Mouse (Mus musculus) heart, embryonic 15.5 days (tissue): ENCODE data around the gene Robo1. TPM values are rescaled to one million over a fixed set of nuclear protein-coding genes. Genes with fewer than 3 reads are reported as not detected.

Experiments
- ATAC-seq: fragments of 200-750 bp; cut with Nextera tagmentation; replicated peaks from 2 replicates; pipeline ENCODE4 v1.8.0; 2017; ENCODE audit warnings: low read depth, moderate TSS enrichment; ENCODE audit not compliant: insufficient number of reproducible peaks, insufficient read depth, low FRiP score
- H3K27ac ChIP-seq: fragments of 300-500 bp; sonication (generic); 2 replicates; pipeline ENCODE4 v1.5.1; 2015; ENCODE audit warnings: mild to moderate bottlenecking, inconsistent platforms
- H3K27me3 ChIP-seq: fragments of 300-500 bp; sonication (generic); 2 replicates; pipeline ENCODE4 v1.6.1; 2015; ENCODE audit warnings: inconsistent platforms
- H3K36me3 ChIP-seq: fragments of 300-500 bp; sonication (generic); 2 replicates; pipeline ENCODE4 v1.6.1; 2015; ENCODE audit warnings: mild to moderate bottlenecking, inconsistent platforms
- H3K4me1 ChIP-seq: fragments of 300-500 bp; sonication (generic); replicated peaks from 2 replicates; pipeline ENCODE4 v1.6.1; 2015; ENCODE audit warnings: inconsistent platforms
- H3K4me2 ChIP-seq: fragments of 300-500 bp; sonication (generic); 2 replicates; pipeline ENCODE4 v1.6.1; 2015; ENCODE audit warnings: inconsistent platforms, mild to moderate bottlenecking, moderate library complexity
- H3K4me3 ChIP-seq: fragments of 300-500 bp; sonication (generic); 2 replicates; pipeline ENCODE4 v1.5.1; 2015; ENCODE audit warnings: mild to moderate bottlenecking, inconsistent platforms
- H3K9ac ChIP-seq: fragments of 300-500 bp; sonication (generic); 2 replicates; pipeline ENCODE4 v1.6.1; 2015; ENCODE audit warnings: mild to moderate bottlenecking, inconsistent platforms
- H3K9me3 ChIP-seq: fragments of 300-500 bp; sonication (generic); replicated peaks from 2 replicates; pipeline ENCODE4 v1.6.1; 2016; ENCODE audit warnings: inconsistent platforms
- WGBS: fragments of 180-500 bp; shearing (Covaris S2); methylation state at CpG from one replicate; pipeline ENCODE4 v1.1.7; 2015; ENCODE audit warnings: mixed read lengths; 5-methylcytosine and 5-hydroxymethylcytosine counted together
- polyA plus RNA-seq: library from polyadenylated mRNA; unstranded; fragments of >200 nt; fragmentation: Nextera tagmentation; extraction: Ambion mirVana; gene quantifications from 2 replicates; pipeline ENCODE4 v1.2.1, GENCODE M21; 2015

The Robo1 gene
- polyA plus RNA-seq, 1 experiment from 2014 or later = 10.2 TPM

GRCm38 (mm10) chr16:72808351-72808750 is 500.2 kb downstream of the Robo1 start:
- Histone ChIP-seq H3K9me3 (no peaks in the 10 kb centered on the region), H3K4me3 (peak overlapping the region; percentile 33), H3K36me3 (no peaks in the 10 kb centered on the region), H3K4me1 (peaks cover 5% of the 10 kb centered on the region), H3K4me2 (peak overlapping the region; percentile 60), H3K9ac (no peak overlapping the region), H3K27me3 (no peaks in the 10 kb centered on the region), H3K27ac (peak overlapping the region; percentile 26; the same call in 1 of the 2 replicates)
- no peak for ATAC-seq
- WGBS = 27% methylated on average over 10 of the region's 10 CpGs

- Histone ChIP-seq H3K4me1 (peaks cover 5% of the 10 kb centered on the region), H3K36me3 (no peaks in the 10 kb centered on the region), H3K4me2 (no peak overlapping the region), H3K9me3 (no peaks in the 10 kb centered on the region), H3K27ac (no peak overlapping the region), H3K27me3 (no peaks in the 10 kb centered on the region), H3K9ac (no peak overlapping the region), H3K4me3 (no peak overlapping the region)
- 82% methylated on average over 3 of the region's 3 CpGs for WGBS
- ATAC-seq = no peak
These were observed 502.8 kb downstream of the Robo1 start for GRCm38 (mm10) chr16:72810942-72811341.

- H3K4me2 ChIP-seq = no peak overlapping the region
- no peak for ATAC-seq
These were observed 503.4 kb downstream of the Robo1 start for GRCm38 (mm10) chr16:72811494-72811893.

GRCm38 (mm10) chr16:72811908-72812307 is 503.8 kb downstream of the Robo1 start:
- Histone ChIP-seq H3K4me2 (no peak overlapping the region), H3K9me3 (no peaks in the 10 kb centered on the region), H3K4me1 (peaks cover 5% of the 10 kb centered on the region), H3K27ac (no peak overlapping the region), H3K36me3 (no peaks in the 10 kb centered on the region), H3K27me3 (no peaks in the 10 kb centered on the region), H3K9ac (no peak overlapping the region), H3K4me3 (no peak overlapping the region)
- WGBS = 51% methylated on average over 3 of the region's 3 CpGs
- no peak for ATAC-seq

More at GRCm38 (mm10) chr16:72811494-72811893, 503.4 kb downstream of the Robo1 start:
- H3K36me3 ChIP-seq = no peaks in the 10 kb centered on the region
- H3K27me3 ChIP-seq = no peaks in the 10 kb centered on the region
- no peak overlapping the region for H3K27ac ChIP-seq
- WGBS = 80% methylated on average over 5 of the region's 5 CpGs
- no peaks in the 10 kb centered on the region for H3K9me3 ChIP-seq
- H3K4me1 ChIP-seq = peaks cover 5% of the 10 kb centered on the region
- no peak overlapping the region for H3K4me3 ChIP-seq
- no peak overlapping the region for H3K9ac ChIP-seq

GRCm38 (mm10) chr16:72828381-72828780 is 520.3 kb downstream of the Robo1 start:
- no peak for ATAC-seq
- Histone ChIP-seq H3K27ac (no peak overlapping the region), H3K4me2 (no peak overlapping the region), H3K9me3 (no peaks in the 10 kb centered on the region), H3K4me1 (no peaks in the 10 kb centered on the region), H3K36me3 (no peaks in the 10 kb centered on the region), H3K27me3 (no peaks in the 10 kb centered on the region), H3K4me3 (no peak overlapping the region), H3K9ac (no peak overlapping the region)
- 74% methylated on average over 8 of the region's 8 CpGs for WGBS

GRCm38 (mm10) chr16:72829530-72829929 is 521.4 kb downstream of the Robo1 start:
- no peaks in the 10 kb centered on the region for H3K27me3 ChIP-seq
- H3K36me3 ChIP-seq = no peaks in the 10 kb centered on the region
- no peak overlapping the region for H3K27ac ChIP-seq
- no peak for ATAC-seq
- H3K4me1 ChIP-seq = no peaks in the 10 kb centered on the region
- no peak overlapping the region for H3K4me3 ChIP-seq
- H3K9me3 ChIP-seq = no peaks in the 10 kb centered on the region
- 69% methylated on average over 8 of the region's 8 CpGs for WGBS
- H3K9ac ChIP-seq = no peak overlapping the region
- H3K4me2 ChIP-seq = no peak overlapping the region

GRCm38 (mm10) chr16:72830394-72831056 is 522.4 kb downstream of the Robo1 start:
- Histone ChIP-seq H3K4me3 (no peak overlapping the region), H3K4me2 (no peak overlapping the region), H3K27ac (no peak overlapping the region), H3K36me3 (no peaks in the 10 kb centered on the region), H3K4me1 (no peaks in the 10 kb centered on the region), H3K9ac (no peak overlapping the region), H3K9me3 (no peaks in the 10 kb centered on the region), H3K27me3 (no peaks in the 10 kb centered on the region)
- 76% methylated on average over 5 of the region's 5 CpGs for WGBS
- no peak for ATAC-seq

GRCm38 (mm10) chr16:72834266-72834665 is 526.2 kb downstream of the Robo1 start:
- no peaks in the 10 kb centered on the region for H3K9me3 ChIP-seq
- no peak overlapping the region for H3K27ac ChIP-seq
- WGBS = 92% methylated on average over 2 of the region's 2 CpGs
- H3K4me1 ChIP-seq = no peaks in the 10 kb centered on the region
- H3K4me2 ChIP-seq = no peak overlapping the region
- no peaks in the 10 kb centered on the region for H3K27me3 ChIP-seq
- no peak overlapping the region for H3K4me3 ChIP-seq
- no peaks in the 10 kb centered on the region for H3K36me3 ChIP-seq
- H3K9ac ChIP-seq = no peak overlapping the region
- no peak for ATAC-seq

GRCm38 (mm10) chr16:72839031-72839430 is 530.9 kb downstream of the Robo1 start:
- Histone ChIP-seq H3K36me3 (no peaks in the 10 kb centered on the region), H3K4me2 (no peak overlapping the region), H3K9ac (no peak overlapping the region), H3K27me3 (no peaks in the 10 kb centered on the region), H3K4me3 (no peak overlapping the region), H3K27ac (no peak overlapping the region), H3K9me3 (no peaks in the 10 kb centered on the region), H3K4me1 (no peaks in the 10 kb centered on the region)
- 80% methylated on average over 1 of the region's 1 CpGs for WGBS
- no peak for ATAC-seq

- H3K4me2 ChIP-seq = no peak overlapping the region
- no peaks in the 10 kb centered on the region for H3K27me3 ChIP-seq
- no peak for ATAC-seq
- H3K4me3 ChIP-seq = no peak overlapping the region
- 74% methylated on average over 9 of the region's 9 CpGs for WGBS
- H3K27ac ChIP-seq = no peak overlapping the region
- no peaks in the 10 kb centered on the region for H3K9me3 ChIP-seq
- H3K36me3 ChIP-seq = no peaks in the 10 kb centered on the region
- H3K9ac ChIP-seq = no peak overlapping the region
- no peaks in the 10 kb centered on the region for H3K4me1 ChIP-seq
These were observed 533.0 kb downstream of the Robo1 start for GRCm38 (mm10) chr16:72841066-72841465.

GRCm38 (mm10) chr16:72854101-72854500 is 546.0 kb downstream of the Robo1 start:
- ATAC-seq = no peak

GRCm38 (mm10) chr16:72854809-72855503 is 546.9 kb downstream of the Robo1 start:
- Histone ChIP-seq H3K27ac (no peak overlapping the region), H3K4me2 (no peak overlapping the region), H3K36me3 (no peaks in the 10 kb centered on the region)

More at GRCm38 (mm10) chr16:72854101-72854500, 546.0 kb downstream of the Robo1 start:
- Histone ChIP-seq H3K9me3 (no peaks in the 10 kb centered on the region), H3K4me2 (no peak overlapping the region), H3K27me3 (no peaks in the 10 kb centered on the region), H3K27ac (no peak overlapping the region), H3K4me1 (no peaks in the 10 kb centered on the region), H3K9ac (no peak overlapping the region), H3K36me3 (no peaks in the 10 kb centered on the region), H3K4me3 (no peak overlapping the region)
- WGBS = 60% methylated on average over 9 of the region's 9 CpGs

More at GRCm38 (mm10) chr16:72854809-72855503, 546.9 kb downstream of the Robo1 start:
- ATAC-seq = no peak
- no peaks in the 10 kb centered on the region for H3K9me3 ChIP-seq
- WGBS = 84% methylated on average over 5 of the region's 5 CpGs
- H3K4me1 ChIP-seq = no peaks in the 10 kb centered on the region
- H3K27me3 ChIP-seq = no peaks in the 10 kb centered on the region
- no peak overlapping the region for H3K4me3 ChIP-seq
- no peak overlapping the region for H3K9ac ChIP-seq
